Mouse (Mus musculus): ENCODE measurements around the gene Adcy7.

The Adcy7 gene

GRCm38 (mm10) chr8:88273051-88273430 lies 838 bp downstream of the Adcy7 start:
- no peak for DNase-seq (ENCODE audit: low spot score in 2 of 2)

GRCm38 (mm10) chr8:88274090-88274489 lies 1.9 kb downstream of the Adcy7 start:
- no peak for DNase-seq (ENCODE audit: low spot score in 2 of 2)

DNA sequence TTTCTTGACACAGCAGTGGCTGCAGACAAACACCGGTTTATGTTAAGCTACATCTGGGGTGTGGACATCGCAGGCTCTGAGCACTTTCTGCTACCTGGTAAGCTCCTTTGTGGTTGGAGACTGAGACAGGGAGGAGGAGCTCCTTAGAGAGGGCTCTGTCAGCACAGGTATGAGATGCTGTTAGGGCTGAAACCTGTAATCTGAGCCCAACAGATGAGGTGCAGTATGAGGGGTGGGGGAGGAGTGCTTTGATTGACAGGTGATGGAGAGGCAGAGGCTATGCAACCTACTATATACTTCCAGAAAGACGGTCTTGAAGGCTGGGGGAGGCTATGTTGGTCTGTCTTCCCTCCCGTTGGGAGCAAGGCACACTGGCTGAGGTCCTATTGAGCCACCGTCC lies 7.0 kb downstream of the Adcy7 start:
- DNase-seq (ENCODE audit: low spot score in 2 of 2), result no peak

DNA sequence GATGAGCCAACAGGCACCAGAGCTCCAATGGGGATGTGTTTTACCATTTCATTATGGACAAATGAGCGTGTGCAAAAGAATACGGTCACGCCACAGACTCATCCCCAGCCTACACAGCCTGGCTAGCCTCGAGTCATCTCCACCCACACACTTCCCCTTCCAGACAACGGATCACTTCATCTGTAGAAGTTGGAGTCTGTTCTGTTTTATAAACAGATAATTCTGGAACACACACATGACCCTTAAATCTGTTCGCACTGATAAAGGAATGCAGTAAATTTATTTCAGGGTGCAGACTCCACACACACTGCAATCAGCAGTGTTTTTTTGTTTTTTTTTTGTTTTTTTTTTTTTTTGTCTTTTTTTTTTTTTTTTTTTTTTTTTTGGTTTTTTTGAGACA lies 7.5 kb downstream of the Adcy7 start:
- DNase-seq (ENCODE audit: low spot score in 2 of 2), result no peak

GRCm38 (mm10) chr8:88280904-88281303 lies 8.7 kb downstream of the Adcy7 start:
- DNase-seq (ENCODE audit: low spot score in 2 of 2), result no peak

DNA sequence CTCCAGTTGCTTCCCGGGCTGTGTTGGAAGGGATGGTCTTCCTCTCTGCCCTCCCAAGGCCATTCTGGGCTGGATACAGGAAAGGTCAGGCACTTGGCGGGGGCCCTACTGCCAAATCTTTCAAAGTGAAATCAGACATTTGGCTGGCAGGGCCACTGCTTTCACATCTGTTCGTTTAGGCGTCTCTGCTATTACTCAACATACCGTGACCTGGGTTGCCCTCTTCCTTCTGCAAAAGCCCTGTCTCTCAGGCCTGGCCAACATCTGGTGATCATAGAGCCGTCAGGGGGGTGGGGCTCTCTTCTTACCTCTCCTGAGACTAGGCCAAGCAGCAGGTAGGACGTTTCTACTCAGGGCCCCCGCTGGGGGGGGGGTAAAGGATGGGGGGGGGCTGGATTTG lies 10.5 kb downstream of the Adcy7 start:
- no peak for DNase-seq (ENCODE audit: low spot score in 2 of 2)

- no peak for DNase-seq (ENCODE audit: low spot score in 2 of 2)
Measured at GRCm38 (mm10) chr8:88283243-88284115, 11.3 kb downstream of the Adcy7 start.

GRCm38 (mm10) chr8:88284738-88285137 lies 12.5 kb downstream of the Adcy7 start:
- no peak for DNase-seq (ENCODE audit: low spot score in 2 of 2)

GRCm38 (mm10) chr8:88285469-88286356 lies 13.5 kb downstream of the Adcy7 start:
- no peak for DNase-seq (ENCODE audit: low spot score in 2 of 2)

DNA sequence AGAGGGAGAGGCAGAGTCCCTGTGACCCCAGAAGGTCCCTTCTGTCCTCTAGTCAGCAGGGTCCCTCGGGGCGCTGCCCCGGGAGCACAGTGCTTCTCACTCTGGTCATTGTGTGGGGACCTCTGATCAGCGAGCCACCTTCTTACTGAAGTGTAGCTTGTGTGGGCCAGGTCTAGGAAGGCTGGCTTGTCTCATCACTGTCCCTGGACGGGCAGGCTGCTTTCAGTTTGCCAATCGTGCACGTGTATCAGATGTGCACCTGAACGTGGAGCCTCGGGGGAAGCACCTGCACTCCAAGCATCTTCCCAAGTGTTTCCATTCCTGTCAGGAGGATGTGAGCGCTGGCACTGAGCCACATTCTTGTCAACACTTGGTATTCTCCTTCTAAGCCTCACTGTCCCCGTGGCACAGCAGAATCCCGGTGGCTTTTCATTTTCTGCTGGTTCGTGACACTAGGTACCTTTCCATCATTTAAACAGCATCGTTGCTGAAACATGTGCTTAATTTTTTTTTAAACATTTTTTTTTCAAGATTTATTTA lies 14.3 kb downstream of the Adcy7 start:
- no peak for DNase-seq (ENCODE audit: low spot score in 2 of 2)

GRCm38 (mm10) chr8:88288622-88289242 lies 16.5 kb downstream of the Adcy7 start:
- DNase-seq (ENCODE audit: low spot score in 2 of 2), result no peak

- DNase-seq (ENCODE audit: low spot score in 2 of 2), result no peak
Measured at GRCm38 (mm10) chr8:88289901-88290300, 17.7 kb downstream of the Adcy7 start.

GRCm38 (mm10) chr8:88290326-88291304 lies 18.4 kb downstream of the Adcy7 start:
- no peak for DNase-seq (ENCODE audit: low spot score in 2 of 2)

- no peak for DNase-seq (ENCODE audit: low spot score in 2 of 2)
Measured at GRCm38 (mm10) chr8:88291305-88291690, 19.1 kb downstream of the Adcy7 start.

GRCm38 (mm10) chr8:88292926-88293325 lies 20.7 kb downstream of the Adcy7 start:
- no peak for DNase-seq (ENCODE audit: low spot score in 2 of 2)

DNA sequence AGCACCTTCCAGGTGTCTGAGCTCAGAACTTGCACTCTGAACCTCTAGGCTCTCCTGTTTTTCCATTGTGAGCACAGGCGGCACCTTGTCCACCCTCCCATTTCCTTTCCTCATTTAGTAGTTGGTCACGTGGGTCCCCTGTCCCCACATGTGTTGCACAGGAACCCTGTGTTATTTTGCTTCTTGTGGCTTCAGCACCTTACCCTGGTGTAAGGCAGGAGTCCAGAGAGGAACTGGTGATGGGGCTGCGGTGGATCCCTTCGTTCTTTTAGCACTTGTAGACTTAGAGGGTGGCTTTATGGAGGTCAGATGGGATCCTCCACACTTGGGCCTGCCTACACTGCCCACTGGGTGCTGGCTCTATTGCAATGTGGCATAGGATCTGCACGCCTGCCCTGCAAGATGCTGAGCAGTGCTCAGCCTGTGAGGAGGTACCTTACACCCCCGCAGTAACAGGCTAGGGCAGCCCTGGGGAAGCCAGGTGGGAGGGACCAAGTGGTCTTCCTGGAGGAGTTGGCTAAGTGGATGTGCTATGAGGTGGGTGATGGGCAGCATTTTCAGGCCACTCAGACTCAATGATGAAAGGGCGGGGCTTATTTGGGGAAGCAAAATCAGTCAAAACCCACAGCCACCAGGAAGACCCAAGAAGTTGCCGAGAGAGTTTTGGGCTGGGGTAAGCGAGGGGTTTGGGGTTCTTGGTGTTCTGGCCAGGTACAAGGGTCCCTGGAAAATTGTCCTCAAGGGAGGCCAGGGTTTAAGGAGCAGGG lies 21.6 kb downstream of the Adcy7 start:
- no peak for DNase-seq (ENCODE audit: low spot score in 2 of 2)

GRCm38 (mm10) chr8:88294977-88295376 lies 22.8 kb downstream of the Adcy7 start:
- no peak for DNase-seq (ENCODE audit: low spot score in 2 of 2)

- DNase-seq (ENCODE audit: low spot score in 2 of 2), result no peak
Measured at GRCm38 (mm10) chr8:88297976-88298732, 26.0 kb downstream of the Adcy7 start.

DNA sequence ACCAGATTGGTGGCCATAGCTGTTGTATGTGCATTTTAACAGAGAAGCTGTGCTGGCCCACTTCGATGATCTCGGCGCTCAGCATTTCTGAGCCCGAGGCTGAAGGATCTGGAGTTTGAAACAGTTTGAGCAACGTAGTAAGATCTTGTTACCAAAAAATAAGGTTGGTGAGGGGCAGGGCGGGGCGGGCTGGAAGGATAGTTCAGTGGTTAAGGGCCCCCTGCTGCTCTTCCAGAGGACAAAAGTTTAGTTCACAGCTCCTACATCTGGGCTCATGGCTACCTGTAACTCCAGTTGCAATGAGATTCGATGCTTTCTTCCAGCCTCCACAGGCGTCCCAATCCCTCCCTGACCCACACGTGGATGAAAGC lies 26.5 kb downstream of the Adcy7 start:
- DNase-seq (ENCODE audit: low spot score in 2 of 2), result no peak

Measured in frontal cortex, postnatal 25 days (tissue).